Mouse (Mus musculus): ENCODE data around the gene Fadd. TPM values are rescaled to one million over a fixed set of nuclear protein-coding genes. Genes with fewer than 3 reads are reported as not detected.

The Fadd gene
- polyA plus RNA-seq, 1 experiment: 5.7 TPM

DNA sequence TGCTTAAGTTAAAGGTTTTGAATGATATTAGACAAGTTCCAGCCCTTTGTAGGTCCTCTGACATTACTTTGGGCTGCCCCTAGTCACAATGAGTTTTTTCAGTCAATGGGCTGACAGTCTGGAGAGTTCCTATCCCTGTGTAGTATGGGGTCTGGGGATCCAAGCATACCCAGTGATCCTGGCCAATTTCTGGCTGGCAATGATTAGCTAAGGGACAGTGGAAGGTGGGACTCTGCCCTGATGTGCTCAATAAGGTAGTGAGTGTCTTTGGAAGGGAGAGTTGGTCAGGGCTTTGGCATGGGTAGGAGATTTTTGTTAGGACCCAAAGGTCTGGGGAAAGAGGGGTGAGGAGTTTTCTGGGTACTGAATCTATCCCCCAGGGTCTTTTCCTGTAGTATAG lies 10.7 kb downstream of the Fadd start:
- Histone ChIP-seq H3K4me3 (no peak overlapping the region), H3ac (ENCODE audit: control insufficient read depth, insufficient read length) (no peak overlapping the region), H3K4me2 (ENCODE audit: low read depth) (no peak overlapping the region), H3K36me3 (ENCODE audit: control insufficient read depth, insufficient read depth) (no peaks in the 10 kb centered on the region), H3K27me3 (ENCODE audit: control insufficient read depth, insufficient read depth, insufficient read length) (no peaks in the 10 kb centered on the region), H3K79me2 (ENCODE audit: control insufficient read depth, insufficient read depth) (no peaks in the 10 kb centered on the region)
- TF ChIP-seq REST (IDR thresholded peaks at IDR 0.05; ENCODE audit: insufficient read depth, insufficient read length) (no peak), MAX (IDR thresholded peaks at IDR 0.05; ENCODE audit: low read depth) (no peak), TCF3 (IDR thresholded peaks at IDR 0.05; ENCODE audit: insufficient read length, low read depth) (no peak), USF1 (IDR thresholded peaks at IDR 0.05; ENCODE audit: low read depth) (no peak), TCF12 (IDR thresholded peaks at IDR 0.05; ENCODE audit: insufficient read depth, poor library complexity, severe bottlenecking) (no peak), SRF (IDR thresholded peaks at IDR 0.05; ENCODE audit: control insufficient read depth, insufficient read length, low read depth) (no peak), MYOD1 (IDR thresholded peaks at IDR 0.05; ENCODE audit: control insufficient read depth in 1 of 3, insufficient read length in 2 of 3, low read depth in 2 of 3) (no peak)

DNA sequence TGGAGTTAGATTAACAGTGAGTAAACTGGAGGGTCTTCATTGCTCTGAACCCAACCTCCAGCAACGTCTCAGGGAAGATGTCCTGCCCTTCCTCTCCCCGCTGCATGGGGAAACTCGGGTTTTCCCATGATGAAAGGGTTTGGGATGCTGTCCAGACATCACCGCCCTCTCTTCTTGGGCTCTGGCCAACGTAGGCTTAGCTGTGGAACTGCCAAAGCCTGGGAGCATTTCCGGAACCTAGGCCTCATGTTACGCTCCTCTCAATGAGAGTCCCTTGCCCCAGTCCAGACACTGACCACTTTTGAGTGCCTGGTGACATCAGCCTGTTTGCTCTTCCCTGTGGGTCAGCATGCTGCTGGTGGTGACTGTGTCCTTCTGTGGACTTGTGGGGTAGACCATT lies 12.8 kb downstream of the Fadd start:
- Histone ChIP-seq H3K27me3 (ENCODE audit: control insufficient read depth, insufficient read depth, insufficient read length) (no peaks in the 10 kb centered on the region), H3K4me2 (ENCODE audit: low read depth) (no peak overlapping the region), H3K4me3 (no peak overlapping the region), H3ac (ENCODE audit: control insufficient read depth, insufficient read length) (no peak overlapping the region), H3K36me3 (ENCODE audit: control insufficient read depth, insufficient read depth) (no peaks in the 10 kb centered on the region), H3K79me2 (ENCODE audit: control insufficient read depth, insufficient read depth) (no peaks in the 10 kb centered on the region)
- no peak for TF ChIP-seq TCF3 (IDR thresholded peaks at IDR 0.05; ENCODE audit: insufficient read length, low read depth)
- no peak for TF ChIP-seq POLR2A (IDR thresholded peaks at IDR 0.05; ENCODE audit: insufficient read length, low read depth)
- no peak for TF ChIP-seq E2F4 (IDR thresholded peaks at IDR 0.05; ENCODE audit: insufficient read depth)
- no peak for TF ChIP-seq CEBPB (IDR thresholded peaks at IDR 0.05; ENCODE audit: insufficient read depth, poor library complexity, severe bottlenecking)
- no peak for TF ChIP-seq USF1 (IDR thresholded peaks at IDR 0.05; ENCODE audit: low read depth)
- no peak for TF ChIP-seq REST (IDR thresholded peaks at IDR 0.05; ENCODE audit: insufficient read depth, insufficient read length)
- no peak for TF ChIP-seq MYOG (IDR thresholded peaks at IDR 0.05; ENCODE audit: control insufficient read depth in 1 of 3, insufficient read depth in 1 of 3, insufficient read length in 2 of 3, low read depth in 2 of 3)
- TF ChIP-seq POLR2AphosphoS2 (IDR thresholded peaks at IDR 0.05; ENCODE audit: insufficient read length, low read depth): no peak
- TF ChIP-seq MAX (IDR thresholded peaks at IDR 0.05; ENCODE audit: low read depth): no peak
- TF ChIP-seq MYOD1 (IDR thresholded peaks at IDR 0.05; ENCODE audit: control insufficient read depth in 1 of 3, insufficient read length in 2 of 3, low read depth in 2 of 3): no peak
- no peak for TF ChIP-seq SRF (IDR thresholded peaks at IDR 0.05; ENCODE audit: control insufficient read depth, insufficient read length, low read depth)
- no peak for TF ChIP-seq TCF12 (IDR thresholded peaks at IDR 0.05; ENCODE audit: insufficient read depth, poor library complexity, severe bottlenecking)

DNA sequence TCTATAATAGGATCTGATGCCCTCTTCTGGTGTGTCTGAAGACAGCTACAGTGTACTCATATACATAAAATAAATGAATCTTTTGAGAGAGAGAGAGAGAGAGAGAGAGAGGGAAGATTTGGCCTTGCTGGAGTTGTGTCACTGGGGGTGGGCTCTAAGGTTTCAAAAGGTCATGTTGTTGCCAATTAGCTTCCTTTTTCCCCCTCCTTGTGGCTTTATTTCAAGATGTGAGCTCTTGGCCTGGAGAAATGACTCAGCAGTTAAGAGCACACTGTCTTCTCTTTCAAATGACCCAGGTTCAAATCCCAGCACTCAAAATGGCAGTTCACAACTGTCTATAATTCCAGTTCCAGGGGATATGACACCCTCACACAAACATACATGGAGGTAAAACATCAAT lies 14.2 kb downstream of the Fadd start:
- H3ac ChIP-seq (ENCODE audit: control insufficient read depth, insufficient read length): no peak overlapping the region
- H3K79me2 ChIP-seq (ENCODE audit: control insufficient read depth, insufficient read depth): no peaks in the 10 kb centered on the region
- H3K36me3 ChIP-seq (ENCODE audit: control insufficient read depth, insufficient read depth): no peaks in the 10 kb centered on the region
- TF ChIP-seq POLR2AphosphoS2 (IDR thresholded peaks at IDR 0.05; ENCODE audit: insufficient read length, low read depth): no peak
- TF ChIP-seq USF1 (IDR thresholded peaks at IDR 0.05; ENCODE audit: low read depth): no peak
- TF ChIP-seq TCF3 (IDR thresholded peaks at IDR 0.05; ENCODE audit: insufficient read length, low read depth): no peak
- TF ChIP-seq MYOG (IDR thresholded peaks at IDR 0.05; ENCODE audit: control insufficient read depth in 1 of 3, insufficient read depth in 1 of 3, insufficient read length in 2 of 3, low read depth in 2 of 3): no peak
- TF ChIP-seq MYOD1 (IDR thresholded peaks at IDR 0.05; ENCODE audit: control insufficient read depth in 1 of 3, insufficient read length in 2 of 3, low read depth in 2 of 3): no peak
- TF ChIP-seq POLR2A (IDR thresholded peaks at IDR 0.05; ENCODE audit: insufficient read length, low read depth): no peak
- no peak for TF ChIP-seq E2F4 (IDR thresholded peaks at IDR 0.05; ENCODE audit: insufficient read depth)
- H3K27me3 ChIP-seq (ENCODE audit: control insufficient read depth, insufficient read depth, insufficient read length): no peaks in the 10 kb centered on the region
- no peak overlapping the region for H3K4me2 ChIP-seq (ENCODE audit: low read depth)
- H3K4me3 ChIP-seq: no peak overlapping the region

DNA sequence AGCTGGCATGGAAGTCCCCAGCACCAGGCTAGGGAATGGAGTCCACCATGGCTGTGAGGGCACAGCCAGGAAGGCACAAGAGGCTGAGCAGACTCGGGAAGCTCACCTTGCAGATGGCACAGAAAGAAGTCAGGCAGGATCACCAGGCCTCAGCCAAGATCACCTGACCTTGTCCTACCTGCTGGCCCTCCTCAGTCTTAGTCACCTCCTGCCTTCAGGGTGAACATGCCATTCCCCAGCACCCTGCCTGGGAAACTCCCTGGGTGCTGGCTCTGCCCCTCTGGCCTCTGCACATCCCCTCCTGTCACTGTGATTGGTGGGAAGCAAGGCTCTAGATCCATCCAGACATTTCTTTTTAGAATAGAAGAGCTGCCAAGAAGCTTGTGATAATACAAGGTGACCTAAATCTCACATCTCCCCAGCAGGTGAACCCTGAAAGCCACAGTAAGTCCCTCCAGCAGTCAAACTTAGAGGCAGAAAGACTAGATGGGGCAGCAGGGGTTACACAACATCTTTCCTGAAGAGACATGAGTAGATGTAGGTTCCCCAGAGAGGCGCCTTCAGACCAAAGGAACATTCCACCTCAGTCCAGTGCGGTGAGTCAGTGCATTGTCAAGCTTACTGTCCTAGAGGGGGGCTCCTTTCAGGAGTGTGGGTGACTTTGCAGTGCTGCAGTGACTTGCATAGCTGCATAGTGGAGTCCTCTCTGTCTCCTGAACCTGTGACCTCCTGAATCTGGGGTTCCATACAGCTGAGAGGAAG lies 15.2 kb downstream of the Fadd start:
- Histone ChIP-seq H3K27me3 (ENCODE audit: control insufficient read depth, insufficient read depth, insufficient read length) (no peaks in the 10 kb centered on the region), H3K4me3 (no peak overlapping the region), H3K4me2 (ENCODE audit: low read depth) (no peak overlapping the region), H3K79me2 (ENCODE audit: control insufficient read depth, insufficient read depth) (no peaks in the 10 kb centered on the region), H3ac (ENCODE audit: control insufficient read depth, insufficient read length) (no peak overlapping the region), H3K36me3 (ENCODE audit: control insufficient read depth, insufficient read depth) (no peaks in the 10 kb centered on the region)
- TF ChIP-seq REST (IDR thresholded peaks at IDR 0.05; ENCODE audit: insufficient read depth, insufficient read length) (no peak), SRF (IDR thresholded peaks at IDR 0.05; ENCODE audit: control insufficient read depth, insufficient read length, low read depth) (no peak), MAX (IDR thresholded peaks at IDR 0.05; ENCODE audit: low read depth) (no peak), TCF12 (IDR thresholded peaks at IDR 0.05; ENCODE audit: insufficient read depth, poor library complexity, severe bottlenecking) (no peak), E2F4 (IDR thresholded peaks at IDR 0.05; ENCODE audit: insufficient read depth) (no peak), POLR2A (IDR thresholded peaks at IDR 0.05; ENCODE audit: insufficient read length, low read depth) (no peak), USF1 (IDR thresholded peaks at IDR 0.05; ENCODE audit: low read depth) (no peak), MYOG (IDR thresholded peaks at IDR 0.05; ENCODE audit: control insufficient read depth in 1 of 3, insufficient read depth in 1 of 3, insufficient read length in 2 of 3, low read depth in 2 of 3) (no peak), POLR2AphosphoS2 (IDR thresholded peaks at IDR 0.05; ENCODE audit: insufficient read length, low read depth) (no peak)
